Mouse (Mus musculus): ENCODE data around the gene Fbxo11.
A peak's percentile ranks its signal among the peaks of the same experiment; 100 is the strongest.
"Not testable (repeated sequence)": the region's sequence is repeated elsewhere in the genome, so short reads cannot be mapped to it uniquely, and the experiment has no call there.

The Fbxo11 gene

GRCm38 (mm10) chr17:87971696-87972591 is 93.1 kb downstream of the Fbxo11 start:
- DNase-seq (ENCODE audit: extremely low read depth, insufficient read length, low spot score), result not testable (repeated sequence)

DNA sequence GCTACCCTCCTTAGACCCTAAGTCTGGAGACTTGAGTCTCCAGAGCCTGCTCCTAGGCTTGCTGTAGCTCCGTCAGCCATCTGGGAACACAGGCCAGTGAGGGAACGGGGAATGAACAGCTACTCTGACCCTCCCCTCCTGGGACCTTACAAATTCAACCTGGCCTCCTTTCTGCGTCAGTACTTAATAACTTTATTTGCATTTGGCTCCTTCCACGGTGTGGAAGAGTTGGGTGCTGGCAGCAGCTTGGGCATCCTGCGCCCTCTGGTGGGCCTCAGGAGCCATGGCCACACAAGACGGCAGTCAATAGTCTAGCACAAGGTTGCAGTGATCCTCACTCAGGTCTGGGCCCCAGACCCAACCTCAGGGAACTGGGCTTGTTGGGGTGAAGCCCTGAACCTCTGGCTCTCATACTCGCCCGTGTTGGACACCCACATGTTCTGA is 96.6 kb downstream of the Fbxo11 start:
- DNase-seq (ENCODE audit: extremely low read depth, insufficient read length, low spot score), result not testable (repeated sequence)

- no peak for DNase-seq (ENCODE audit: extremely low read depth, insufficient read length, low spot score)
Observed at GRCm38 (mm10) chr17:87963081-87964075, 101.7 kb downstream of the Fbxo11 start.

DNA sequence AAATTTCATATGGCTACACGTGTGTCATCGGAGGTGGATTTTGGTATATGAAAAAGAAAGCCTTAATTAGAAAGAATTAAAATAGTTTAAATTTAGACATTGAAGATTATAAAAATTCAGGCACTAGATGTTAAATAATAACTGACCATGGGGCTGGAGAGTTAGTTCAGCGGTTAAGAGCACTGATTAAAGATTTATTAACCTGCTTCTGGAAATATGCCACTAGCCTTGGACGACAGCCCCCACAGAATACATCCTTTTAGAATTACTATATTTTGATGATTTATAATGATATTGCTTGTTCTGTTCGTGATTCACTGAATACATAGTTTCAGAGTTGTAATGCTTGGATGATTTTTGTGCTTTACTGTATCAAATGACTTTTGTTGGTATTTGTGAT is 105.2 kb downstream of the Fbxo11 start:
- not testable (repeated sequence) for DNase-seq (ENCODE audit: extremely low read depth, insufficient read length, low spot score)

DNA sequence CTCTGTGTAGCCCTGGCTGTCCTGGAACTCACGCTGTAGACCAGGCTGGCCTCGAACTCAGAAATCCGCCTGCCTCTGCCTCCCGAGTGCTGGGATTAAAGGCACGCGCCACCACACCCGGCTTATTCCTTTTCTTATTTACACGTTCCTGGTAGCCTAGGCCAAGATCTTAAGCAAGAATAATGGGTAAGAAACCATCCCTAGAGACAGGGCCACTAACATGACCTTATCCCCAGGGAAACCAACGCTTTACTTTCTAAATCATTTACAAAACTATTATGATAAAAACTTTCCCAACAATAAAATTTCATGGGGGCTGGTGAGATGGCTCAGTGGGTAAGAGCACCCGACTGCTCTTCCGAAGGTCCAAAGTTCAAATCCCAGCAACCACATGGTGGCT is 105.7 kb downstream of the Fbxo11 start:
- DNase-seq (ENCODE audit: extremely low read depth, insufficient read length, low spot score), result not testable (repeated sequence)

- DNase-seq (ENCODE audit: extremely low read depth, insufficient read length, low spot score), result no peak
Observed at GRCm38 (mm10) chr17:87958283-87958682, 106.8 kb downstream of the Fbxo11 start.

DNA sequence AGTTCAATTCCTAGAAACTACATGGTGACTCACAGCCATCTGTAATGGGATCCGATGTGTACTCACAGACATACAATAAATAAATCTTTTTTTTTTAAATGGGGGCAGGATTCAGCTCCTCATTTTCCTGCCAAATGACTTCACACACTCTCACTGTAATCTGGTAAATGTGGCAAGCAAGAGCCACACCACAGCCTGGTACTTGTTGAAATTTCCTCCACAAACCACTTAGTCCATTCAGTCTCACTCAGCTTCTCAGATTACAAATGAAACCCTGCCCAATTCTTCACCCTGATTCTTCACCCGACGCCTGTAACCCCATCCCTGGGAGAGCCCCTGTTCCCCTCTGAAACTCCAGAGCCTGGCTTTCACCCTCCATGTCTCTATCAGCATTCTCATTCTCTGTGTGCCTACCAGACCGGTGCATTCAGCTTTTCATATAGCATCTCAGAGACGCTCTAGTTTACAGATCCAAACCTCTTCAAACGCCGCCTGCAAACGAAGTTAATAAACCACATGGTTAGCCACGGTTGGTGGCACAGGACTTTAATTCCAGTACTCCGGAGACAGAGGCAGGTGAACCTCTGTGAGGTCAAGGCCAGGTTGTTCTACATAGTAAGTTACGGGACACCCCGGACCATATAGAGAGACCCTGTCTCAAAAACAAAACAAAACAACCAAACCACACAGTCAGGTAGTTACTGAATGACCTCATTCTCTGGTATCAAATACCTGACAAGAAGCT is 107.8 kb downstream of the Fbxo11 start:
- no peak for DNase-seq (ENCODE audit: extremely low read depth, insufficient read length, low spot score)

GRCm38 (mm10) chr17:87954618-87955124 is 110.4 kb downstream of the Fbxo11 start:
- DNase-seq (ENCODE audit: extremely low read depth, insufficient read length, low spot score), result not testable (repeated sequence)

- peak; percentile 63 for DNase-seq (ENCODE audit: extremely low read depth, insufficient read length, low spot score)
Observed at GRCm38 (mm10) chr17:87948965-87949584, 116.0 kb downstream of the Fbxo11 start.

Data from 3134 (cell line).